Mouse (Mus musculus) embryonic facial prominence, embryonic 11.5 days (tissue): ENCODE results near the gene Fam234b. TPM values are rescaled to one million over a fixed set of nuclear protein-coding genes. Genes with fewer than 3 reads are reported as not detected.

Source experiments
- ATAC-seq: fragments of 200-750 bp; cut with Nextera tagmentation; replicated peaks from 2 replicates; pipeline ENCODE4 v1.8.0; 2017; ENCODE audit warnings: low read depth; ENCODE audit not compliant: insufficient number of reproducible peaks, low FRiP score, low TSS enrichment
- DNase-seq: peaks from one replicate; pipeline ENCODE4 v3.0.0-alpha.2; 2015; ENCODE audit warnings: low spot score
- H3K27ac ChIP-seq: fragments of 300-500 bp; sonication (generic); replicated peaks from 2 replicates; pipeline ENCODE4 v1.5.1; 2014; ENCODE audit warnings: mild to moderate bottlenecking, low read depth, low read length, control low read depth
- H3K27me3 ChIP-seq: fragments of 300-500 bp; sonication (generic); 2 replicates; pipeline ENCODE4 v1.6.1; 2014; ENCODE audit warnings: mild to moderate bottlenecking, low read length, moderate library complexity, mixed read lengths; ENCODE audit not compliant: control insufficient read depth, insufficient read depth
- H3K36me3 ChIP-seq: fragments of 300-500 bp; sonication (generic); replicated peaks from 2 replicates; pipeline ENCODE4 v1.6.1; 2014; ENCODE audit warnings: low read depth, mild to moderate bottlenecking, low read length, moderate library complexity, mixed read lengths; ENCODE audit not compliant: control insufficient read depth, insufficient read depth
- H3K4me1 ChIP-seq: fragments of 300-500 bp; sonication (generic); 2 replicates; pipeline ENCODE4 v1.6.1; 2014; ENCODE audit warnings: low read length, mixed read lengths; ENCODE audit not compliant: control insufficient read depth, insufficient read depth
- H3K4me2 ChIP-seq: fragments of 300-500 bp; sonication (generic); 2 replicates; pipeline ENCODE4 v1.6.1; 2014; ENCODE audit warnings: low read depth, mild to moderate bottlenecking, control low read depth, low read length, moderate library complexity
- H3K4me3 ChIP-seq: fragments of 300-500 bp; sonication (generic); 2 replicates; pipeline ENCODE4 v1.5.1; 2014; ENCODE audit warnings: low read depth, low read length, control low read depth
- H3K9ac ChIP-seq: fragments of 300-500 bp; sonication (generic); replicated peaks from 2 replicates; pipeline ENCODE4 v1.6.1; 2014; ENCODE audit warnings: mild to moderate bottlenecking, control low read depth, low read length
- H3K9me3 ChIP-seq: fragments of 300-500 bp; sonication (generic); replicated peaks from 2 replicates; pipeline ENCODE4 v1.6.1; 2016; ENCODE audit warnings: mild to moderate bottlenecking, low read length, inconsistent platforms, mixed read lengths; ENCODE audit not compliant: control insufficient read depth
- WGBS: fragments of 180-500 bp; shearing (Covaris S2); extraction: QIAGEN DNeasy Blood & Tissue Kit; methylation state at CpG from one replicate; pipeline ENCODE4 v1.1.7; 2014; 5-methylcytosine and 5-hydroxymethylcytosine counted together
- polyA plus RNA-seq: library from polyadenylated mRNA; unstranded; fragments of >200 nt; fragmentation: Nextera tagmentation; extraction: Ambion mirVana; gene quantifications from 2 replicates; pipeline ENCODE4 v1.2.1, GENCODE M21; 2014

Fam234b gene
- polyA plus RNA-seq, 1 experiment from 2014 or later = 25.0 TPM

DNA sequence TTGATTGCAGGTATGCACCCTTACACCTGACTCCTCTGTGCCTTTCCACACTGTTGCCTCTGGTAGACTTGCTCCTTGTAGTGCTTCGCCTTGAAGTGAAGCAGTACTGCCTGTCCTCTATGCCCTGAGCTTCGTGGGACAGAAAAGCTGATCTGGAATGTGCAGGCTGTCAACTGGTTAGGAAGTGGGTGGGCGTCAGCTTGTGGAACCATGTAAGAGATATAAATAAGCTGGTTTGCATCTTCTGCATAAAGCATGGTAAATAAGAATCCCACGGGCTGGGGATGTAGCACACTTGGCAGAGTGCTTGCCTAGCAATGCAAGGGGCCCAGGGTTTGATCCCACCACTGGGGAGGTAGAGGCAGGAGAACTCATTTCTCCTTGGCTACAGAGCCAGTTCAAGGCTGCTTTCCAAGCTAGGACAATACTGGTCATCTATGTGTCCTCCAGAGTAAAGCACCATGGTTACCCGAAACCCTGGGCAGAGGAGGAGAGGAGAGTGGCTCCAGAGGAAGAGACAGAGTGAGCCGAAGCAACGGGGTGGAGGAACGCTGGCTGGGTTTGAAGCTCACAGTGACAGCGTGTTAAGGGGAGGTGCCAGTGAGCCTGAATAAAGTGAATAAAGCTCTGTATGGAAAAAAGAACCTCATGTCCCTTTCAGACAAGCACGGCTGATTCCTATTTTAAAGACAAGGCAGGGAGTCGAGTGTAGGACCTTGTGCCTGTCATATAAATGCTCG, 34.8 kb downstream of the Fam234b start:
- Histone ChIP-seq H3K27ac (no peak overlapping the region), H3K9ac (no peak overlapping the region), H3K9me3 (no peaks in the 10 kb centered on the region), H3K4me2 (no peak overlapping the region), H3K27me3 (no peaks in the 10 kb centered on the region), H3K36me3 (no peaks in the 10 kb centered on the region), H3K4me1 (no peaks in the 10 kb centered on the region), H3K4me3 (no peak overlapping the region)
- WGBS = 78% methylated on average over 12 of the region's 12 CpGs
- no peak for DNase-seq
- no peak for ATAC-seq

DNA sequence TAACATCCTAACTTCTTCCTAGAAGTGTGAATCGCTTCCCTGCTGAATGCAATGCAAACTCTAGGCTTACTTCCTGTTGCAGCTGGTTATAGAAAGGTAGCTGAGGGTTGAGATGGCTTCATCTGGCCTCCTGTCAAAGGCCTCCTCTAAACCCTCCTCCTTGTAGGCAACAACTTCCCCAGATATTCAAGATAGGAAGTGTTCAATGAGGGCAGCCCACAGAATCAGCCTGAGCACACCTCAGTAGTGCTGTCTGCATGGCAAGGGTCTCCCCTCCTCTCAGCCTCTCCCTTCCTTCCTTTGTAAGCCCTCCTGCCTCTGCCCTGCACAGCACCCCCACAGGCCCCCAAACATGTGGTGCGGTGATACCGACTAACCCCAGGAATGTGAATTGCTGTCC, 38.0 kb downstream of the Fam234b start:
- DNase-seq = no peak
- Histone ChIP-seq H3K4me1 (no peaks in the 10 kb centered on the region), H3K27ac (no peak overlapping the region), H3K4me2 (no peak overlapping the region), H3K4me3 (no peak overlapping the region), H3K9me3 (no peaks in the 10 kb centered on the region), H3K36me3 (no peaks in the 10 kb centered on the region), H3K27me3 (no peaks in the 10 kb centered on the region), H3K9ac (no peak overlapping the region)
- WGBS = 90% methylated on average over 3 of the region's 3 CpGs
- no peak for ATAC-seq

DNA sequence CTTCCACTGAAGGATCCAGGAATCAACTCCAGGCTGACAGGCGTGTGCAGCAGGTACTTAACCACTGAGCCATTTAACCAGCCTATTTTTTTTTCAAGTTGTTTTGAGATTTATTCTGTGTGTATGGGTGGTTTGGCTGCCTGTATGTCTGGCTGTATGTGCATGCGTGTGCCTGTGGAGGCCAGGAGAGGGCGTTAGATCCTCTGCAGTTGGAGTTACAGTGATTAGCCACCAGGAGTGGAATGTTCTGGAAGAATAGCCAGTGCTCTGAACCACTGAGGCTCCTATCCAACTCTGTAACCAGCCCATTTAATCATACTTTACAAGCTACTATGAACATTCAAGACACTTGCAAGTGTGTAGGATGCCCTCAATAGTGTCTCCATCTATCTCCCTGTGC, 38.8 kb downstream of the Fam234b start:
- 86% methylated on average over 3 of the region's 3 CpGs for WGBS
- no peak for ATAC-seq

DNA sequence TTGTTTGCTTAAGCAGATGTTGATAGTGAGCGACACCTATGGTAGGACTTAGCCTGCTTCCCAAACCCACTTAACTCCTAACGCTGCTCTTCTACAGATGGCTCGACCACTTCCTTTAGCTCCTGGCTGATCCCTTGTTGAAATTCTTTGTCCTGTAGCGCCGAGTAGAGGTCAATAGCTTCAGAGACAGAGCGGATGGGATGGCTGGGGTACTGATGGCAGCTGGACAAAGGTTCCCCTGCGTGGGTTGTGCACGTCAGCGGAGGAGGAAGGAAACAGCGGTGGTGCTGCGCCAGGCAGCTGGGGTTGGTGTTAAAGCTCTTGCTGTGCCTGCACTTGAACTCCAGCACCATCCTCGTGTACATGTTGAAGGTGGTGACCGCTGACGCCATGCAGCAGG, 39.5 kb downstream of the Fam234b start:
- H3K27ac ChIP-seq = no peak overlapping the region

More for the DNA sequence above, 38.8 kb downstream of the Fam234b start:
- Histone ChIP-seq H3K4me3 (no peak overlapping the region), H3K27me3 (no peaks in the 10 kb centered on the region), H3K4me2 (no peak overlapping the region), H3K4me1 (no peaks in the 10 kb centered on the region), H3K9ac (no peak overlapping the region), H3K9me3 (no peaks in the 10 kb centered on the region), H3K36me3 (no peaks in the 10 kb centered on the region), H3K27ac (no peak overlapping the region)
- DNase-seq = no peak

DNA sequence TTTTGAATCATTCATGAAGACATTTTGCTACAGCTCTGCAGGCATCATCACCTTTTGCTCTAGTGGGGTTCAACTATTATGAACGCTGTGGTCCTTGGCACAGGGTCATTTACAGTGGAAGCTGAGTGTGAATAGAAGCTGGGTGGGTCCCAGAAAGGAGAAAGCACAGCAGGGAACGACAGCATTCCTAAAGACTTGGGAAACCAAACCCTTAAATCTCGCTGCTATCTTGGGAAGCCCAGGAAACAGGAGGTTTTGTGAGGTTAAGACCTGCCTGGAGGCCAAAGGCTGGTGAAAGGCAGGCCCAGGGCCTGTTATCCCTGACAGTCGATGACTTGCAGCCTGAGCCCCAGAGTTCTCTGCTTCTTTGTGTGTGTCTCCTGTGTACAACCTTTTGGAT, 40.4 kb downstream of the Fam234b start:
- 51% methylated on average over 4 of the region's 4 CpGs for WGBS
- Histone ChIP-seq H3K9me3 (no peaks in the 10 kb centered on the region), H3K9ac (no peak overlapping the region), H3K4me3 (no peak overlapping the region), H3K36me3 (no peaks in the 10 kb centered on the region), H3K27me3 (no peaks in the 10 kb centered on the region), H3K4me2 (no peak overlapping the region), H3K4me1 (no peaks in the 10 kb centered on the region), H3K27ac (no peak overlapping the region)
- ATAC-seq (no peak), DNase-seq (no peak)

More for the DNA sequence above, 39.5 kb downstream of the Fam234b start:
- Histone ChIP-seq H3K9me3 (no peaks in the 10 kb centered on the region), H3K4me1 (no peaks in the 10 kb centered on the region), H3K4me2 (no peak overlapping the region), H3K27me3 (no peaks in the 10 kb centered on the region), H3K9ac (no peak overlapping the region), H3K4me3 (no peak overlapping the region), H3K36me3 (no peaks in the 10 kb centered on the region)
- DNase-seq (no peak), ATAC-seq (no peak)
- WGBS = 78% methylated on average over 14 of the region's 14 CpGs

DNA sequence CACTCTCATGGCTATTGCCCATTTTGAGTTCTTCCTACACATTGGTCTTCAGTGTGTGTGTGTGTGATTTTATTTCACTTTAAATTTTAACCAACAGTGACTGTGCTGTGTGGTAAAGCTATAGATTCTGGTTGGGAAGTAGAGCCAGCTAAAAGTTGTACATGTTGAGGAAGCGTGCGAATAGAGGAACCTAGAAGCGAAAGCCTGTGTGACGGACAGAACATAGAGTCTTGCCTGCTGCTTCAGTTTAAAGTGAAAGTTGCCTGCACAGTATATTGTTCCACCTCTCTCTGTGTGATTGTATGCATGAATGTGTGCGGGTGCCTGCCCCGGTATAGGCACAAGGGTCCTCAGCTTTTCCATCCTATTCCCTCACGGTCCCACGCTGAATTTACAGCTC, 42.6 kb downstream of the Fam234b start:
- Histone ChIP-seq H3K4me1 (no peaks in the 10 kb centered on the region), H3K9ac (no peak overlapping the region), H3K27me3 (no peaks in the 10 kb centered on the region), H3K9me3 (no peaks in the 10 kb centered on the region), H3K36me3 (no peaks in the 10 kb centered on the region), H3K4me3 (no peak overlapping the region), H3K27ac (no peak overlapping the region), H3K4me2 (no peak overlapping the region)
- no peak for ATAC-seq
- WGBS = 92% methylated on average over 8 of the region's 8 CpGs
- no peak for DNase-seq

DNA sequence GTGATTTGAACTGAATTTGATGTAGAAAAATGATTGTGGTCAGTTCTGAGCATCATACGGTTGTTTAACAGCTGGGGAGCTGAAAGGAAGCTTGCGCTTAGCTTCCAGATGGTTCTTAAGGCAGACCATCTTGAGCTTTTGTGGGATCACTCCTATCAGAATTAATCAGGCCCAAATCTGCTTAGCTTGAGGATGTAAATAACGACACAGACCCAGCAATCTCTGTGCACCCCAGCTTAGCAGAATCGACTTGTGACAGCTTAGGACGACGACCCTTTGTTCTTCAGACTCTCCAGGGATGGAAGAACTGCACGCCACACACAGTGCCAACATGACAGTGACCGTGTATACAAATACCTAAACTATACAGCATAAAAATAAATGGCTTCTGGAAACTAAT, 47.8 kb downstream of the Fam234b start:
- ATAC-seq (no peak), DNase-seq (no peak)
- no peaks in the 10 kb centered on the region for H3K27me3 ChIP-seq
- no peak overlapping the region for H3K4me2 ChIP-seq
- H3K27ac ChIP-seq = no peak overlapping the region
- no peaks in the 10 kb centered on the region for H3K4me1 ChIP-seq
- no peaks in the 10 kb centered on the region for H3K36me3 ChIP-seq
- H3K4me3 ChIP-seq = no peak overlapping the region
- no peak overlapping the region for H3K9ac ChIP-seq
- WGBS = 71% methylated on average over 8 of the region's 8 CpGs
- no peaks in the 10 kb centered on the region for H3K9me3 ChIP-seq

DNA sequence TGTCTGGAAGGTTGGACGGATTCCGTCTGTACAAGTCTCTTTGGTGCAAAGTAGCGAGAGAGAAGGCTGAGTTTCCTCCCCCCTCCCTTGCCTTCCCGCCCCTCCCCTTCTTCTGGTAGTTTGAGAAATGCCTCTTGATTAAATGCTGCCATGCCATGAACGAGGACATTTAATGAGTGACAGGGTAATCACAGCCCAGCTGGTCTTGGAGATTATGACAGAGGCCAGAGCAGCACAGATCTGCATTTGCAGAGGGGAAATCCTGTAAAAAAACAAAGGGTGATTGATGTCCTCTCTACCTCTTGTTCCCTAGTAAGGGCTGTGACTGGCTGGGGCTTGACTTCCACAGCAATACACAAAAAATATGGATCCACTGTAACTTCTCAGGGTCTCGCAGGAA, 50.1 kb downstream of the Fam234b start:
- Histone ChIP-seq H3K4me1 (peaks cover 3% of the 10 kb centered on the region), H3K4me2 (no peak overlapping the region), H3K27me3 (no peaks in the 10 kb centered on the region; the same call in 1 of the 2 replicates), H3K36me3 (no peaks in the 10 kb centered on the region), H3K9ac (no peak overlapping the region), H3K27ac (no peak overlapping the region), H3K9me3 (no peaks in the 10 kb centered on the region), H3K4me3 (no peak overlapping the region)
- DNase-seq (no peak), ATAC-seq (no peak)
- 56% methylated on average over 6 of the region's 6 CpGs for WGBS
